Mouse (Mus musculus) layer of hippocampus, postnatal 14 days (tissue): ENCODE results near the gene Rad21l. TPM values are rescaled to one million over a fixed set of nuclear protein-coding genes. Genes with fewer than 3 reads are reported as not detected.

Experiments used
- DNase-seq, 2 experiments: peaks; one replicate each; pipeline ENCODE4 v3.0.0; 2021 to 2022; ENCODE audit warnings: low spot score in 2 of 2, mixed read lengths in 1 of 2
- total RNA-seq, 2 experiments: library from RNA; stranded (reverse); gene quantifications; 2 replicates each; pipeline ENCODE4 v1.2.3; 2021

The Rad21l gene
- total RNA-seq, 2 experiments from 2014 or later = 0.69 to 1.2 TPM

DNA sequence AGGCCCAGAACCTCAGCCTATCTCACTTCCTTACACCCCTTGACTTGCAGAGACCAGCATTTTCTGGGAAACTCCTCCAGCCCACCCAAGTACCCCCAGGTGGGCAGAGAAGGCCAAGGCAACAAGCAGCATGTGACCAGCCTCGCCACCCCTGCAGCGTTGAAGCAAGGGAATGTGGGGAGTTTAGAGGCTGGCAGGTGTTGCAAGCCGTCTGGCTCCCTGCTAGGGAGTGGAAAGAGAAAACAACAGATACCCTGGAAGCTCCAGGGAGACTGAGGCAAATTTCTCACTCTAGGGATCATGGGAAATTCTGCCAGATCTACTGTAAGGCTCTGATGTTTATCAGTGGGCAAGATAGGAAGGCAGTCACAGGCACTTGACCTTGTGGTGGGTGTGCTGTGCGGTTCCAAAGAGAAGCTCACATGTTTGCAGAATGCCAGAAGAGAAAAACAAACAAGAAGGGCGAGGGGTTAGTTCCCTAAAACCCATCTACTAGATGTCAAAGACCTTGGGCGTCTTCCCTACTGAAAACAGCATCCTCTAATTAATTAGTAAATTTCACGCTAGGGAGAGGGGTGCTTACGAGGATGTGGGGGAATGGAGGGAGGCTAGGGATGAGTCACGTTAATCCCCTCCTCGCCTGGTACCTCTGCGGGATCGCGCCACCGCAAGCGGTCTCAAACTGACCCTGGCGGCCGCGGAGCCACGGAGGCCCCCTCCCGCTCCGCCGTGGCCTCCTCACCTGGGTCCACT is 36.8 kb downstream of the Rad21l start:
- DNase-seq = peak in 1 of 2 experiments; percentile 34

GRCm38 (mm10) chr2:151629310-151629709 is 39.0 kb downstream of the Rad21l start:
- DNase-seq = peak in 1 of 2 experiments; percentile 11

DNA sequence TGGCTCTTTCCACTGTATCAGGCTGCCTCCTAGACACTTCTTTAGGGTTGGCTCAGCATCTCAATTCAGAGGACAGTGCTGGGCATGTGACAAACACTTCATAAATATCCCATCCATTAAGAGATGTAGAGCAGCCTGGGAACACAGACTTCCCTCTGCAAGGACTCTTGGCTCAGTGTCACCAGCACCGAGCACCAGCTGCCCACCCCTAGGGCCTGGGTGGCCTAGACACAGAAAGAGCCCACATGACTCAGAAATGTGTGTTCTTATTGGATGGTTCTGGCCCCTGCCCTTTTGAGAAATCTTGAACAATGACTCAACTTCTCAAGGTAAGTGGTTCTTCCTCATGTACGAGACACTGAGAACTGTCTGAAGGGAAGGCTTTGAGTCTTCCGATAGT is 40.3 kb downstream of the Rad21l start:
- peak in 1 of 2 experiments; percentile 13 for DNase-seq

DNA sequence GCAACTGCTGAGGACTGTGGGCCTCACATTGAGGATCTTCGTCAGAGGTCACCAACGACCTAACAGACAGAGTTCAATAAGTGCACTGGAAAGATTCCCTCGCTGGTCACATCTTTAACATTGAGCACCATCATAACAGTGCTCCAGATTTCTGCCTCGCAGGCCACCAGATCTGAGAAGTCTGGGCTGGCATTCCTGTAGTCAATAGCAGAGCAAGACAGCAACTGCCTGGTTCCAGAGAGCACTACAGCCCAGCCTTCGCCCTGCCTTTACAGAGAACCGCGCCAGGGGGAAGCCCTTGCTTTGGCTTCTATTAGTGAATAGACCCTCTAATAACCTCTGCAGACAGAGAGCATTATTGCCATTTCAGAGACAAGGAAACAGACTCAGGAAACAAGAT is 42.0 kb downstream of the Rad21l start:
- no peak for DNase-seq

DNA sequence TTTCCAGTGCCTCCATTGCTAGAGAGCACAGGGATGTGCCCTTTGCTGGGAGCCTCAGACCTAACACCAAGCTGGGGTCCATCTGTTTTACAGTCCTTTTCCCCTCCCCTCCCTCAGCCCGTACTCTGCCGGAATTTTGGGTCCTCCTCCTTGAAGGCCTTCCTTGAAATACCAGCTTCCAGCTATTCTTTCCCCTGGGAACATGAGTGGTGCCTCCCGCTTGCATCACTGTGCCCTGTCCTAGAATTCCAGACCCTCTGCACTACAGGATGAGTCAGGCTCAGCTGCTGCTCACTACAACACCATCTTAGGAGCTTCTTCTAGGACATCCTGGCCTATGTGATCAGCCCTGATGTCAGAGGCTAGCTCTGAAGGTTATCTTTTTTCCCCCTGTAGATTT is 44.6 kb downstream of the Rad21l start:
- DNase-seq = no peak

GRCm38 (mm10) chr2:151616551-151617329 is 51.6 kb downstream of the Rad21l start:
- peak in 1 of 2 experiments; percentile 61 for DNase-seq

GRCm38 (mm10) chr2:151615779-151616178 is 52.6 kb downstream of the Rad21l start:
- peak in 1 of 2 experiments; percentile 66 for DNase-seq

DNA sequence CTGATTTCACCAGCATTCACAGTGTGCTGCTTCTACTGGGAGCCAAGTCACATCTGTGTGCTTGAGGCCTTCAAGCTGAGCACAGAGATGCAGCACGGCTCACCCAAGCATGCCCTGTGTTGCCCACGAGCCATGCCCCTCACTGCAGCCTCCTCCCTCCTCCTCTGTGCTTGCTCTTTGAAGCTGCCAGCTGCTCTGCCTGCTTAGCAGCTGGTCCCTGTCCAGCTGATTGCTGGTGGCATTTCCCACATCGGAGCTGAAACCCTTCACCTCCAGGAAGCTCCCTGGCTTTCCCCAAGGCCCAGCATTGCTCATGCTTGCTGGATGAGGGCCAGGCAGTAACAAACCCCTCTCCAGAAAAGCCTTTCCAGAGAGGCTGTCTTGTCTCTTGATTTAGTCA is 58.4 kb downstream of the Rad21l start:
- DNase-seq = no peak

- no peak for DNase-seq
Observed at GRCm38 (mm10) chr2:151608435-151608834, 59.9 kb downstream of the Rad21l start.

GRCm38 (mm10) chr2:151605437-151605987 is 62.8 kb downstream of the Rad21l start:
- DNase-seq = peak; percentile 65 to 83

- peak; percentile 41 to 73 for DNase-seq
Observed at GRCm38 (mm10) chr2:151603630-151604029, 64.7 kb downstream of the Rad21l start.

DNA sequence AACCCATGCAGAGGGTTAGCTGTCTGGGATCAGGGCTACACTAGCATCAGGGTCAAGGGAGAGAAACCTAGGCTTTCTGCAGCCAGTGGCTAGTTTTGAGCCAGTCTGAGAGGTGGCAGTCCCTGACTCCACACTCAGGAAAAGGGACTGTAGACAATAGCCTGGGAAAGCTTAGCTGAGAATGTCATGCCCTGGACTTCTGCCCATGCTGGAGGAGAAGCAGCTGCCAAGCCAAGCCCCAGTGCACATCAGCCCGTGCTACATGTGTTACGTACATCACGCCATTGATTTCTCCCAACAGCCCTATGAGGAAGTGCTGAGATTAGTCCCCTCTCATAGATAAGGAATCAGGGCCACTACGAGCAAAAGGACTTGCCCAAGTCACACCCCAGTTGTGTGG is 66.2 kb downstream of the Rad21l start:
- no peak for DNase-seq

DNA sequence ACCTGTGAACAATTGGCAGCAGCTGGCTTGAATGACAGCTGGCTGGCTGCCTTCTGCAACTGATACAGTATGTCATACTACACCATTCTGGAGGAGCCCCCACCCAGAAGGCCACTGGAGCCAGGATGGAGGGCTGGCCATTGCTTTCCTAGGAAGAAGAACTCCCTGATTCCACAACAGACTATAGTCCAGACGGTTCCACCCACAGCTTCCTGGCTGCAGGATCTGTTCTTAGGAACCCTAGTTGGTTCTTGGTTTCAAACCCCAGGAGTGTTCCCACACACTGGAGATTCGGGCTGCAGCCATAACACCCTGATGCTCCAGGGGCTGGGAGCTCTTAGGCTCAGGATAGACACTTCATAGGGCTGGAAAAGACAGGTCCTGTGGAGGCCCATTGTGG is 70.3 kb downstream of the Rad21l start:
- no peak for DNase-seq

Other genes starting within 250 kb of the Rad21l start
- gene 4921509C19Rik, start 192.4 kb downstream of the Rad21l start, total RNA-seq = not detected
- gene Nsfl1c, start 174.4 kb downstream of the Rad21l start, total RNA-seq = 100 to 1,000 TPM; 134 to 140 TPM
- 100 to 1,000 TPM; 804 to 810 TPM for gene Fkbp1a, start 126.0 kb downstream of the Rad21l start, total RNA-seq
- 1 to 10 TPM in 1 of 2 experiments, under 1 TPM in 1; 0.81 to 1.9 TPM for gene Sdcbp2, start 95.9 kb downstream of the Rad21l start, total RNA-seq
- 100 to 1,000 TPM; 303 to 326 TPM for gene Snph, start 35.9 kb downstream of the Rad21l start, total RNA-seq
- gene Tmem74b, start 33.5 kb upstream of the Rad21l start, total RNA-seq = 1 to 10 TPM; 4.5 to 6.3 TPM
- 10 to 100 TPM; 38.2 to 38.5 TPM for gene Psmf1, start 75.7 kb upstream of the Rad21l start, total RNA-seq
- not detected for gene Rspo4, start 174.4 kb upstream of the Rad21l start, total RNA-seq
- gene Angpt4, start 242.7 kb upstream of the Rad21l start, total RNA-seq = under 1 TPM; 0.14 to 0.52 TPM